Mouse (Mus musculus) hindbrain, embryonic 14.5 days (tissue): ENCODE results near the gene Spi1. TPM values are rescaled to one million over a fixed set of nuclear protein-coding genes. Genes with fewer than 3 reads are reported as not detected.

ENCODE experiments used
- ATAC-seq: fragments of 200-750 bp; cut with Nextera tagmentation; 2 replicates; pipeline ENCODE4 v1.8.0; 2017; ENCODE audit warnings: moderate number of reproducible peaks, mild to moderate bottlenecking, moderate TSS enrichment, moderate library complexity; ENCODE audit not compliant: low FRiP score
- DNase-seq: peaks from one replicate; pipeline ENCODE4 v3.0.0-alpha.2; 2015; ENCODE audit warnings: low spot score
- H3K27ac ChIP-seq: fragments of 300-500 bp; sonication (generic); 2 replicates; pipeline ENCODE4 v1.5.1; 2014; ENCODE audit warnings: mild to moderate bottlenecking, moderate library complexity
- H3K27me3 ChIP-seq: fragments of 300-500 bp; sonication (generic); 2 replicates; pipeline ENCODE4 v1.6.1; 2014; ENCODE audit warnings: mild to moderate bottlenecking, low read length, mixed read lengths; ENCODE audit not compliant: control insufficient read depth, insufficient read depth
- H3K36me3 ChIP-seq: fragments of 300-500 bp; sonication (generic); replicated peaks from 2 replicates; pipeline ENCODE4 v1.6.1; 2014; ENCODE audit not compliant: control insufficient read depth, insufficient read depth
- H3K4me1 ChIP-seq: fragments of 300-500 bp; sonication (generic); replicated peaks from 2 replicates; pipeline ENCODE4 v1.6.1; 2014; ENCODE audit warnings: antibody characterized with exemption, low read length, mixed read lengths; ENCODE audit not compliant: control insufficient read depth, insufficient read depth
- H3K4me2 ChIP-seq: fragments of 300-500 bp; sonication (generic); replicated peaks from 2 replicates; pipeline ENCODE4 v1.6.1; 2014; ENCODE audit warnings: mild to moderate bottlenecking, moderate library complexity
- H3K4me3 ChIP-seq: fragments of 300-500 bp; sonication (generic); replicated peaks from 2 replicates; pipeline ENCODE4 v1.5.1; 2014; ENCODE audit warnings: mild to moderate bottlenecking, low read length
- H3K9ac ChIP-seq: fragments of 300-500 bp; sonication (generic); 2 replicates; pipeline ENCODE4 v1.6.1; 2014
- H3K9me3 ChIP-seq: fragments of 300-500 bp; sonication (generic); 2 replicates; pipeline ENCODE4 v1.6.1; 2016; ENCODE audit warnings: low read length; ENCODE audit not compliant: control insufficient read depth
- WGBS: fragments of 180-500 bp; shearing (Covaris S2); extraction: QIAGEN DNeasy Blood & Tissue Kit; methylation state at CpG from one replicate; pipeline ENCODE4 v1.1.7; 2014; 5-methylcytosine and 5-hydroxymethylcytosine counted together
- polyA plus RNA-seq: library from polyadenylated mRNA; unstranded; fragments of >200 nt; fragmentation: Nextera tagmentation; extraction: Ambion mirVana; gene quantifications from 2 replicates; pipeline ENCODE4 v1.2.1, GENCODE M21; 2014

Gene Spi1
- polyA plus RNA-seq, 1 experiment from 2014 or later = 4.1 TPM

GRCm38 (mm10) chr2:91064211-91064610 is 18.0 kb upstream of the Spi1 start:
- no peaks in the 10 kb centered on the region for H3K27me3 ChIP-seq
- WGBS = 85% methylated on average over 6 of the region's 6 CpGs

GRCm38 (mm10) chr2:91065544-91065943 is 16.6 kb upstream of the Spi1 start:
- H3K27ac ChIP-seq = no peak overlapping the region
- H3K9ac ChIP-seq = no peak overlapping the region

More at GRCm38 (mm10) chr2:91064211-91064610, 18.0 kb upstream of the Spi1 start:
- Histone ChIP-seq H3K4me1 (peaks cover 12% of the 10 kb centered on the region), H3K9me3 (no peaks in the 10 kb centered on the region), H3K9ac (no peak overlapping the region), H3K27ac (no peak overlapping the region), H3K4me3 (no peak overlapping the region), H3K4me2 (no peak overlapping the region), H3K36me3 (peaks cover 72% of the 10 kb centered on the region)
- DNase-seq (no peak), ATAC-seq (no peak)

GRCm38 (mm10) chr2:91066455-91066854 is 15.7 kb upstream of the Spi1 start:
- WGBS = 83% methylated on average over 3 of the region's 3 CpGs
- H3K4me1 ChIP-seq = peaks cover 24% of the 10 kb centered on the region
- no peak overlapping the region for H3K4me3 ChIP-seq
- no peak for ATAC-seq
- no peak overlapping the region for H3K27ac ChIP-seq
- DNase-seq = no peak
- H3K27me3 ChIP-seq = no peaks in the 10 kb centered on the region
- H3K4me2 ChIP-seq = no peak overlapping the region
- peaks cover 51% of the 10 kb centered on the region for H3K36me3 ChIP-seq
- no peak overlapping the region for H3K9ac ChIP-seq
- no peaks in the 10 kb centered on the region for H3K9me3 ChIP-seq

More at GRCm38 (mm10) chr2:91065544-91065943, 16.6 kb upstream of the Spi1 start:
- no peak overlapping the region for H3K4me2 ChIP-seq
- no peak overlapping the region for H3K4me3 ChIP-seq
- H3K4me1 ChIP-seq = peaks cover 15% of the 10 kb centered on the region
- no peaks in the 10 kb centered on the region for H3K27me3 ChIP-seq
- H3K9me3 ChIP-seq = no peaks in the 10 kb centered on the region
- WGBS = 34% methylated on average over 3 of the region's 3 CpGs
- peaks cover 59% of the 10 kb centered on the region for H3K36me3 ChIP-seq
- no peak for DNase-seq
- ATAC-seq = no peak

GRCm38 (mm10) chr2:91068162-91068871 is 13.9 kb upstream of the Spi1 start:
- H3K9me3 ChIP-seq = no peaks in the 10 kb centered on the region
- no peak for DNase-seq
- peak overlapping the region; percentile 55 for H3K4me3 ChIP-seq
- H3K27me3 ChIP-seq = no peaks in the 10 kb centered on the region
- peak overlapping the region; percentile 72 for H3K4me2 ChIP-seq
- no peak for ATAC-seq
- H3K9ac ChIP-seq = peak overlapping the region; percentile 68
- H3K27ac ChIP-seq = no peak overlapping the region
- peaks cover 25% of the 10 kb centered on the region for H3K4me1 ChIP-seq
- 57% methylated on average over 13 of the region's 13 CpGs for WGBS
- peaks cover 32% of the 10 kb centered on the region for H3K36me3 ChIP-seq

- DNase-seq (no peak), ATAC-seq (no peak)
- Histone ChIP-seq H3K4me1 (peaks cover 25% of the 10 kb centered on the region), H3K4me2 (peak overlapping the region; percentile 72), H3K27me3 (no peaks in the 10 kb centered on the region), H3K36me3 (peaks cover 27% of the 10 kb centered on the region), H3K4me3 (peak overlapping the region; percentile 55), H3K9ac (peak overlapping the region; percentile 68), H3K27ac (no peak overlapping the region), H3K9me3 (no peaks in the 10 kb centered on the region)
- 48% methylated on average over 6 of the region's 6 CpGs for whole genome bisulfite sequencing
Observed at GRCm38 (mm10) chr2:91068872-91069165, 13.4 kb upstream of the Spi1 start.

- DNase-seq (no peak), ATAC-seq (peak; percentile 4; the same call in 1 of the 2 replicates)
- WGBS = 9% methylated on average over 14 of the region's 14 CpGs
Observed at GRCm38 (mm10) chr2:91069306-91070000, 12.7 kb upstream of the Spi1 start.

GRCm38 (mm10) chr2:91070076-91070800 is 12.0 kb upstream of the Spi1 start, which contains the start of gene Slc39a13:
Gene Slc39a13 (minus strand): TSS chr2:91070417.
- ATAC-seq (peak; percentile 96), DNase-seq (peak; percentile 95)
- Histone ChIP-seq H3K27ac (peak within 1 kb of the TSS; percentile 77), H3K9ac (peak within 1 kb of the TSS; percentile 68), H3K27me3 (no peaks in the 10 kb centered on the region), H3K36me3 (peaks cover 13% of the 10 kb centered on the region; the same call in 1 of the 2 replicates), H3K4me2 (peak within 1 kb of the TSS; percentile 72), H3K4me1 (peaks cover 25% of the 10 kb centered on the region), H3K4me3 (peak within 1 kb of the TSS; percentile 55), H3K9me3 (no peaks in the 10 kb centered on the region)
- under 1% methylated on average over 63 of the region's 69 CpGs for WGBS

More at GRCm38 (mm10) chr2:91069306-91070000, 12.7 kb upstream of the Spi1 start:
- Histone ChIP-seq H3K4me1 (peaks cover 25% of the 10 kb centered on the region), H3K9me3 (no peaks in the 10 kb centered on the region), H3K9ac (peak overlapping the region; percentile 68), H3K4me2 (peak overlapping the region; percentile 72), H3K4me3 (peak overlapping the region; percentile 55), H3K27ac (peak overlapping the region; percentile 77), H3K36me3 (peaks cover 21% of the 10 kb centered on the region), H3K27me3 (no peaks in the 10 kb centered on the region)

GRCm38 (mm10) chr2:91071059-91071458 is 11.1 kb upstream of the Spi1 start:
- DNase-seq (no peak), ATAC-seq (0 out of 2 replicates have a peak, but pooled peaks have one; percentile 0)
- Histone ChIP-seq H3K9ac (peak overlapping the region; percentile 68), H3K4me1 (peaks cover 25% of the 10 kb centered on the region), H3K9me3 (no peaks in the 10 kb centered on the region), H3K4me2 (peak overlapping the region; percentile 72), H3K4me3 (peak overlapping the region; percentile 55), H3K36me3 (peaks cover 11% of the 10 kb centered on the region; the same call in 1 of the 2 replicates), H3K27me3 (no peaks in the 10 kb centered on the region), H3K27ac (peak overlapping the region; percentile 77)
- WGBS = 86% methylated on average over 10 of the region's 10 CpGs

- Histone ChIP-seq H3K4me1 (peaks cover 25% of the 10 kb centered on the region), H3K36me3 (peaks cover 1% of the 10 kb centered on the region; the same call in 1 of the 2 replicates), H3K4me2 (no peak overlapping the region), H3K4me3 (no peak overlapping the region), H3K9ac (no peak overlapping the region), H3K27me3 (no peaks in the 10 kb centered on the region), H3K27ac (no peak overlapping the region), H3K9me3 (no peaks in the 10 kb centered on the region)
- DNase-seq = no peak
- WGBS = 34% methylated on average over 1 of the region's 1 CpGs
- ATAC-seq = no peak
Observed at GRCm38 (mm10) chr2:91072092-91072491, 10.1 kb upstream of the Spi1 start.
